Mouse (Mus musculus) liver, postnatal 0 days (tissue): ENCODE measurements at regions not wholly inside any gene's neighbourhood (a gene's known extent, or its start where the extent isn't known, plus 50 kb on each side); places are given as distances from the start of the nearest gene placed in this dataset.

Experiments
- CTCF ChIP-seq: sonication (generic); IDR thresholded peaks from 2 replicates; pipeline ENCODE4 v1.5.1; 2016; ENCODE audit warnings: antibody characterized with exemption, low read depth
- EP300 ChIP-seq: IDR thresholded peaks from 2 replicates; pipeline ENCODE4 v1.6.1; 2016; ENCODE audit warnings: antibody characterized with exemption, low read depth, mild to moderate bottlenecking

DNA sequence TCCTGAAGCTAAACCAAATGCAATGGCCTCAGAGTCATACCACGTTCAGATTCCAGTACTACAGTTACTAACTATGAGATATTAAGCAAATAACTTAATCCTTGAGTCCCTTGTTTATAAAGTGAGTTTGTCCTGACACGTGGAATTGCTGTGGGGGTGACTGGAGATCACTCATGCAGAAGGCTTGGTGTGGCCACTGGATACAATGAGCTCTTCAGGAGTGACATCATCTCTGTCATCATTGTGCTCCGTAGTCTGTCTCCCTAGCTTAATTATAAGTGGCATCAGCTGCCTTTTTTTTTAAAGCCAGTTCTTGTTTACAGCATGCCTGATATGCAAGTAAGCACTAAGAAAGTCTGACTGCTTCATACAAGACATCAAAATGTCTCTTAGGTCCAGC is 89.0 kb downstream of the Otx2 start:
- TF ChIP-seq CTCF (no peak), EP300 (no peak)
